13 mouse cellular contexts compared by ENCODE assay signal in genomic region chr15:84166818-84167217, GRCm38 (mm10). TPM values are rescaled to one million over a fixed set of nuclear protein-coding genes. Genes with fewer than 3 reads are reported as not detected.
DNase-seq lines count a peak whose midpoint lies in the region; ATAC-seq and TF ChIP-seq lines count a peak whose summit lies in the region.
"Had no signal": no experiment of that assay in that cellular context is flagged by ENCODE, and none has a peak within 500 bp of the region (broad histone marks: within the 10 kb centered on the region; RNA-seq: fewer than 3 reads in every experiment).

No protein-coding gene starts in this region.

- H3K4me3 ChIP-seq in kidney, postnatal 0 days (replicated peaks; ENCODE audit: low read depth, low read length) = no peak overlapping the region
- no peak overlapping the region for H3K4me3 ChIP-seq in kidney, embryonic 15.5 days (replicated peaks)
- peak overlapping the region; percentile 61; the same call in 1 of the 2 replicates for H3K4me3 ChIP-seq in hindbrain, embryonic 13.5 days
- no peak overlapping the region for H3K4me3 ChIP-seq in myocyte

- 72% methylated on average over 6 of the region's 6 CpGs for WGBS in kidney, postnatal 0 days
- WGBS in kidney, embryonic 15.5 days = 75% methylated on average over 6 of the region's 6 CpGs
- 67% methylated on average over 6 of the region's 6 CpGs for WGBS in hindbrain, embryonic 13.5 days

- no peak overlapping the region for H3ac ChIP-seq in myocyte (ENCODE audit: control insufficient read depth, insufficient read length)

- peak; percentile 21 for DNase-seq in cerebellum, adult 11 months
- DNase-seq in cerebellum, adult 18-20 months = no peak
- peak; percentile 10 for DNase-seq in kidney, postnatal 0 days (ENCODE audit: low spot score)
- no peak for DNase-seq in heart, postnatal 10 days
- no peak for DNase-seq in urinary bladder, adult 18-20 months (ENCODE audit: low spot score in 2 of 2)

- TF ChIP-seq CTCF in kidney, postnatal 0 days (IDR thresholded peaks at IDR 0.05; ENCODE audit: low read depth) = no peak

- intact Hi-C loops in heart, postnatal 10 days (cut with DNase I) = loop anchor here (5.0 kb wide), 1 partner anchor 95 kb away; no protein-coding TSS in a partner anchor

- no peaks in the 10 kb centered on the region for H3K36me3 ChIP-seq in kidney, postnatal 0 days (ENCODE audit: insufficient read depth, low read length)
- H3K36me3 ChIP-seq in kidney, embryonic 15.5 days = no peaks in the 10 kb centered on the region
- no peaks in the 10 kb centered on the region for H3K36me3 ChIP-seq in hindbrain, embryonic 13.5 days
- H3K36me3 ChIP-seq in myocyte (ENCODE audit: control insufficient read depth, insufficient read depth) = no peaks in the 10 kb centered on the region

- ATAC-seq in kidney, postnatal 0 days (replicated peaks; ENCODE audit: low FRiP score, low read depth) = no peak
- ATAC-seq in kidney, embryonic 15.5 days (replicated peaks; ENCODE audit: low FRiP score) = no peak
- ATAC-seq in hindbrain, embryonic 13.5 days (ENCODE audit: low FRiP score) = no peak

- no peak overlapping the region for H3K4me2 ChIP-seq in kidney, postnatal 0 days (ENCODE audit: low read length)
- no peak overlapping the region for H3K4me2 ChIP-seq in kidney, embryonic 15.5 days
- H3K4me2 ChIP-seq in hindbrain, embryonic 13.5 days = peak overlapping the region; percentile 96
- H3K4me2 ChIP-seq in myocyte (ENCODE audit: low read depth) = peak overlapping the region; percentile 97

- TF ChIP-seq POLR2A in myocyte (IDR thresholded peaks at IDR 0.05; ENCODE audit: insufficient read length, low read depth) = no peak

- no peak overlapping the region for H3K27ac ChIP-seq in kidney, postnatal 0 days
- no peak overlapping the region for H3K27ac ChIP-seq in kidney, embryonic 15.5 days
- H3K27ac ChIP-seq in hindbrain, embryonic 13.5 days = peak overlapping the region; percentile 86; the same call in 1 of the 2 replicates

- H3K79me2 ChIP-seq in myocyte (ENCODE audit: control insufficient read depth, insufficient read depth) = no peaks in the 10 kb centered on the region

- H3K4me1 ChIP-seq in kidney, postnatal 0 days (replicated peaks; ENCODE audit: insufficient read depth, low read length) = peaks cover 9% of the 10 kb centered on the region; the same call in 1 of the 2 replicates
- H3K4me1 ChIP-seq in kidney, embryonic 15.5 days = peaks cover 19% of the 10 kb centered on the region
- H3K4me1 ChIP-seq in hindbrain, embryonic 13.5 days (replicated peaks) = peaks cover 27% of the 10 kb centered on the region

- H3K27me3 ChIP-seq in kidney, postnatal 0 days (ENCODE audit: insufficient read depth, low read length) = no peaks in the 10 kb centered on the region
- H3K27me3 ChIP-seq in kidney, embryonic 15.5 days = peaks cover 20% of the 10 kb centered on the region
- H3K27me3 ChIP-seq in hindbrain, embryonic 13.5 days = 0 out of 2 replicates have a peak, but pooled peaks cover 9% of the 10 kb centered on the region
- H3K27me3 ChIP-seq in myocyte (ENCODE audit: control insufficient read depth, insufficient read depth, insufficient read length) = peaks cover 39% of the 10 kb centered on the region

- H3K9ac ChIP-seq in kidney, postnatal 0 days (ENCODE audit: low read depth, low read length) = no peak overlapping the region
- H3K9ac ChIP-seq in kidney, embryonic 15.5 days = no peak overlapping the region
- H3K9ac ChIP-seq in hindbrain, embryonic 13.5 days = no peak overlapping the region

- H3K9me3 ChIP-seq in kidney, postnatal 0 days (replicated peaks; ENCODE audit: low read length) = no peaks in the 10 kb centered on the region
- no peaks in the 10 kb centered on the region for H3K9me3 ChIP-seq in kidney, embryonic 15.5 days (replicated peaks)
- no peaks in the 10 kb centered on the region for H3K9me3 ChIP-seq in hindbrain, embryonic 13.5 days

TF ChIP-seq in myocyte, 11 proteins besides CTCF, POLR2A, EP300 and RAD21:
- TF ChIP-seq MAX (IDR thresholded peaks at IDR 0.05; ENCODE audit: low read depth) = no peak
- no peak for TF ChIP-seq POLR2AphosphoS2 (IDR thresholded peaks at IDR 0.05; ENCODE audit: insufficient read length, low read depth)
- no peak for TF ChIP-seq MYOG (IDR thresholded peaks at IDR 0.05; ENCODE audit: control insufficient read depth in 1 of 3, insufficient read depth in 1 of 3, insufficient read length in 2 of 3, low read depth in 2 of 3)
- no peak for TF ChIP-seq SRF (IDR thresholded peaks at IDR 0.05; ENCODE audit: control insufficient read depth, insufficient read length, low read depth)
- TF ChIP-seq REST (IDR thresholded peaks at IDR 0.05; ENCODE audit: insufficient read depth, insufficient read length) = no peak
- TF ChIP-seq MYOD1 (IDR thresholded peaks at IDR 0.05; ENCODE audit: control insufficient read depth in 1 of 3, insufficient read length in 2 of 3, low read depth in 2 of 3) = no peak
- no peak for TF ChIP-seq TCF3 (IDR thresholded peaks at IDR 0.05; ENCODE audit: insufficient read length, low read depth)
- no peak for TF ChIP-seq CEBPB (IDR thresholded peaks at IDR 0.05; ENCODE audit: insufficient read depth, poor library complexity, severe bottlenecking)
- TF ChIP-seq E2F4 (IDR thresholded peaks at IDR 0.05; ENCODE audit: insufficient read depth) = no peak
- TF ChIP-seq TCF12 (IDR thresholded peaks at IDR 0.05; ENCODE audit: insufficient read depth, poor library complexity, severe bottlenecking) = no peak
- TF ChIP-seq USF1 (IDR thresholded peaks at IDR 0.05; ENCODE audit: low read depth) = no peak

RNA-seq across cellular contexts. Expression of gene Pnpla3, which starts 0.8 kb away (rescaled TPM):
- polyA plus RNA-seq in kidney, postnatal 0 days (2015; fragmentation: Nextera tagmentation; extraction: Ambion mirVana) = 0.57 and 0.60 TPM in 2 replicates
- 0.45 and 1.1 TPM in 2 replicates for polyA plus RNA-seq in kidney, embryonic 15.5 days (2015; fragmentation: Nextera tagmentation; extraction: Ambion mirVana)
- polyA plus RNA-seq in hindbrain, embryonic 13.5 days (2015; fragmentation: Nextera tagmentation; extraction: Ambion mirVana) = 3.9 and 5.0 TPM in 2 replicates
- 0.23 TPM for polyA plus RNA-seq in myocyte (2012; fragmentation: generic; extraction: Trizol)
- 1 to 10 TPM; 4.5 to 4.6 TPM for total RNA-seq in heart, postnatal 10 days (2021)
- polyA plus RNA-seq: lung, embryonic 16.5 days had no signal

RNA-seq across cellular contexts. Expression of gene Samm50, which starts 25.2 kb away (rescaled TPM):
- 147 and 155 TPM in 2 replicates for polyA plus RNA-seq in kidney, postnatal 0 days (2015; fragmentation: Nextera tagmentation; extraction: Ambion mirVana)
- polyA plus RNA-seq in kidney, embryonic 15.5 days (2015; fragmentation: Nextera tagmentation; extraction: Ambion mirVana) = 127 and 132 TPM in 2 replicates
- polyA plus RNA-seq in hindbrain, embryonic 13.5 days (2015; fragmentation: Nextera tagmentation; extraction: Ambion mirVana) = 77.1 and 77.2 TPM in 2 replicates
- 116 TPM for polyA plus RNA-seq in myocyte (2012; fragmentation: generic; extraction: Trizol)
- total RNA-seq in heart, postnatal 10 days (2021) = 100 to 1,000 TPM; 254 to 262 TPM

RNA-seq across cellular contexts. Expression of gene Pnpla5, which starts 43.8 kb away (rescaled TPM):
- polyA plus RNA-seq in kidney, postnatal 0 days (2015; fragmentation: Nextera tagmentation; extraction: Ambion mirVana) = not detected in 2 replicates
- polyA plus RNA-seq in kidney, embryonic 15.5 days (2015; fragmentation: Nextera tagmentation; extraction: Ambion mirVana) = not detected in 2 replicates
- not detected in 2 replicates for polyA plus RNA-seq in hindbrain, embryonic 13.5 days (2015; fragmentation: Nextera tagmentation; extraction: Ambion mirVana)
- polyA plus RNA-seq in myocyte (2012; fragmentation: generic; extraction: Trizol) = not detected
- not detected for total RNA-seq in heart, postnatal 10 days (2021)
- total RNA-seq: heart, postnatal 25 days; layer of hippocampus, postnatal 14 days had no signal
- polyA plus RNA-seq: cortical plate, adult 2 months; lung, embryonic 16.5 days; spleen, adult 2 months had no signal

Comparison
In these comparisons a context has a peak if more than half of its experiments do, and no peak if none do; other contexts are left out.
1. DNase-seq: peak in cerebellum, adult 11 months (single experiment) and kidney, postnatal 0 days (single experiment); none in cerebellum, adult 18-20 months (0 of 2), heart, postnatal 10 days (0 of 2) and urinary bladder, adult 18-20 months (0 of 2).
2. H3K4me2 ChIP-seq: peak in hindbrain, embryonic 13.5 days (single experiment) and myocyte (single experiment); none in kidney, postnatal 0 days (single experiment) and kidney, embryonic 15.5 days (single experiment).